Mouse (Mus musculus) neutrophil, adult 59 days (primary cell): ENCODE results near the gene Med31. TPM values are rescaled to one million over a fixed set of nuclear protein-coding genes. Genes with fewer than 3 reads are reported as not detected.

ENCODE experiments used
- total RNA-seq, 2 experiments: library from RNA; stranded (reverse); gene quantifications; 1 replicate in 1 of 2; 2 replicates in 1 of 2; pipeline ENCODE4 v1.2.4; 2023

The Med31 gene
- total RNA-seq = 10 to 100 TPM; 27.1 to 28.2 TPM

DNA sequence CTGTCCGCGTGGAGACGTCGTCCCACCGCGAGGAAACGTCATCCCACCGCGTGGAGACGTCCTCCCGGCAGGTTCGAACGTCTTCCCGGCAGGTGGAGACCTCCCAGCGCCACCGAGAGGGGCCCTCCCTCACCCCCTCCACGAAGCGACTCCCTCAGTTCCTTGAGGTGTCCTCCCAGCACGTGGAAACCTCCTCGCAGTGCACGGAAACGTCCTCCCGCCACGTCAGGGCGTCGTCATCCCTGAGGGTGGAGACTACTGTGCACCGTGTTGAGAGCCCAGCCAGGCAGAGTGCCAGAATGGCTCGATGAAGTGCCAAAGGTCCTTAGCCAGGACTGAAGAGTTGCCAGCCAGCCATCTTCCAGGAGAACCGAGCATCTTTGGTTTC lies at the start of gene Med31:
Gene Med31, minus strand, starts transcription at position 183 of the 388 bp plus-strand sequence.

DNA sequence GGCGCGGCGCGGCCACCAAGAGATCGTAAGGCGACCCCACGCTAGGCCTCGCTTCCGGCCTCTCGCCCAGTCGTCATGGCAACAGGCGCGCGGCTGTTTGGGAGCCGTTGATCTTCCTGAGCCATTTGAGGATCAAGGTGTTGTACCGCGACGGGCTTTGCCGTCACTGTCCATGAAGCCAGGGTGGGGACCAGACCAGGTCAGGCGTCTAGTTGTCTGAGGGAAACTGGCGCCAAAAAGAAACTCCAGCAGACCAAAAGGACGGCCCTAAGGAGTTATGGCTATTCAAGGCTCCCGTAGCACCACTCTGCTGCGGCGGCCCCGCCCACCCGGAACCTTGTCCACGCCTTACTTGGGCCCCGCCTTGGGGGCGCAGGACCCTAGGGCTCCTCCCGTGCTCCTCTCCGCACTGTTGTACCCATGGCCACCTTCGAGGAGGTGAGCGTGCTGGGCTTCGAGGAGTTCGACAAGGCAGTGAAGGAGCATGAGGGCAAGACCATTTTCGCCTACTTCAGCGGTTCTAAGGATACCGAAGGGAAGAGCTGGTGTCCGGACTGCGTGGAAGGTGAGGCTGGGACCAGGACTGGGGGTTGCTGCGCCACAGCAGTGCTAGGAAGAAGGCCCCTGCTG lies 8.1 kb downstream of the Med31 start, which contains the start of the genes 4933427D14Rik and Txndc17:
Gene 4933427D14Rik, minus strand, starts transcription at position 256 of the 630 bp plus-strand sequence.
Gene Txndc17, plus strand, starts transcription at position 344 of the 630 bp plus-strand sequence.

DNA sequence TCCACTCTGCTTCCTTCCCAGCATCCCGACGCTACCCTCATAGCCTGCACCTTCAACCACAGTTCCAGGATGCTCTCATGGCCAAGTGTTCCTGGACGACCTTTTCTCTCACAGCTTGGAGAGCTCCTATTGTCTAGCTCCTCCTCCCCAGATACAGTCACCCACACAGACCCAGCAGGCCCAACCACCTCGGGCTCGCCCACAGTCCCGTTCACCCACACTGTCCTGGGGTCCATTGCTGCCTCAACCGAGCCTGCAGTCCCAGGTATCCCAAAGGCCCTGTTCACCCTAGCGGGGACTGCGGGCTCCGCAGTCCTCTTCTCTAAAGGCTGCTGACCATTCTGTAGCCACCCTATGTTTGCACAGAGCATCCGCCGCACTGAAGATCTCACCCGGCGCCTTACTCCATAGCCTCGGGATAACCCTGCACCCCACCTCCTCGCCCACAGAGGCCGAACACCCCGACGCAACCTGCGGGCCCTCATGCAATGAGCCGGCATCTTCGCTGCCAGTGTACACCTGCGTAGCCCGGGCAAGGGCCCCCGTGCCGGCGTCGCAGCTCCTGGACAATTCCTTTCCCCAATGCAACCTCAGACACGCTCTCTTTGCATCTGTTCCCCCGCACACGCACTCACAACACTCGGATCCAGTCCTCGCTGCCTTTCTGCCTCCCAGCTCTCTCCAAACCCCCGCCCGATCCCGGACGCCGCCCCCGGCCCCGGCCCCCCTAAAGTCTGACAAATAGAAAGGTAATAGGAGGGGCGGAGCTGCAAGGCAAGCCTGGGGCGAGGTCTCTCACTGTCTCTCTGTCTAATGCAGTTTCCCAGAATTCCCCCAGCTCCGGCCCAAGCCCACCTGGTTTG lies 8.8 kb downstream of the Med31 start, which contains the start of gene Gm43951:
Gene Gm43951, minus strand, starts transcription at position 500 of the 863 bp plus-strand sequence.

Other genes with a start within 250 kb of the Med31 start
- under 1 TPM; 0.31 to 0.49 TPM for gene Aipl1, start 178.1 kb downstream of the Med31 start, total RNA-seq
- gene Pimreg, start 173.6 kb downstream of the Med31 start, total RNA-seq = 10 to 100 TPM; 22.1 to 26.5 TPM
- not detected for gene Pitpnm3, start 79.8 kb downstream of the Med31 start, total RNA-seq
- under 1 TPM; 0.53 to 0.62 TPM for gene Gm43951, start 8.8 kb downstream of the Med31 start, total RNA-seq
- gene 4933427D14Rik, start 8.1 kb downstream of the Med31 start, total RNA-seq = 10 to 100 TPM in 1 of 2 experiments, 1 to 10 TPM in 1; 8.8 to 10.5 TPM
- 10 to 100 TPM; 47.9 to 49.6 TPM for gene Txndc17, start 8.0 kb downstream of the Med31 start, total RNA-seq
- gene Slc13a5, start 51.6 kb upstream of the Med31 start, total RNA-seq = 1 to 10 TPM; 1.4 to 1.6 TPM
- gene Xaf1, start 86.0 kb upstream of the Med31 start, total RNA-seq = 10 to 100 TPM; 12.2 to 15.3 TPM
- gene Fbxo39, start 98.9 kb upstream of the Med31 start, total RNA-seq = not detected
- gene Tekt1, start 146.8 kb upstream of the Med31 start, total RNA-seq = not detected
- under 1 TPM; 0.33 to 0.37 TPM for gene Smtnl2, start 196.1 kb upstream of the Med31 start, total RNA-seq
- not detected for gene Ggt6, start 219.9 kb upstream of the Med31 start, total RNA-seq
- gene Mybbp1a, start 225.8 kb upstream of the Med31 start, total RNA-seq = 10 to 100 TPM; 34.2 to 42.5 TPM